Mouse (Mus musculus) megakaryocyte, embryonic 14.5 days (primary cell): ENCODE results near the gene Plekhg2. TPM values are rescaled to one million over a fixed set of nuclear protein-coding genes. Genes with fewer than 3 reads are reported as not detected.

Source experiments
- H3K27me3 ChIP-seq: replicated peaks from 2 replicates; pipeline ENCODE3; 2012; ENCODE audit warnings: inconsistent platforms
- H3K36me3 ChIP-seq: replicated peaks from 2 replicates; pipeline ENCODE3; 2012; ENCODE audit warnings: low read length, inconsistent platforms, mixed read lengths
- H3K4me1 ChIP-seq: 2 replicates; pipeline ENCODE4 v1.6.1; 2012; ENCODE audit warnings: inconsistent platforms
- H3K4me3 ChIP-seq: replicated peaks from 2 replicates; pipeline ENCODE3; 2012; ENCODE audit warnings: moderate library complexity, mild to moderate bottlenecking, inconsistent platforms
- H3K9me3 ChIP-seq: 2 replicates; pipeline ENCODE4 v1.6.1; 2012; ENCODE audit warnings: inconsistent platforms
- FLI1 ChIP-seq: IDR thresholded peaks from 2 replicates; pipeline ENCODE4 v1.6.1; 2012; ENCODE audit warnings: low read length, inconsistent platforms, mixed read lengths
- GATA1 ChIP-seq: IDR thresholded peaks from 3 replicates; pipeline ENCODE4 v1.6.1; 2012; ENCODE audit warnings: mixed read lengths, low read length, inconsistent platforms, borderline replicate concordance
- polyA plus RNA-seq: library from polyadenylated mRNA; stranded (reverse); fragments of >175 nt; gene quantifications from 2 replicates; pipeline ENCODE4 v1.2.3, GENCODE M21; 2012; ENCODE audit warnings: low replicate concordance; ENCODE audit not compliant: insufficient read depth

Gene Plekhg2
- polyA plus RNA-seq, 1 experiment: 13.5 TPM

DNA sequence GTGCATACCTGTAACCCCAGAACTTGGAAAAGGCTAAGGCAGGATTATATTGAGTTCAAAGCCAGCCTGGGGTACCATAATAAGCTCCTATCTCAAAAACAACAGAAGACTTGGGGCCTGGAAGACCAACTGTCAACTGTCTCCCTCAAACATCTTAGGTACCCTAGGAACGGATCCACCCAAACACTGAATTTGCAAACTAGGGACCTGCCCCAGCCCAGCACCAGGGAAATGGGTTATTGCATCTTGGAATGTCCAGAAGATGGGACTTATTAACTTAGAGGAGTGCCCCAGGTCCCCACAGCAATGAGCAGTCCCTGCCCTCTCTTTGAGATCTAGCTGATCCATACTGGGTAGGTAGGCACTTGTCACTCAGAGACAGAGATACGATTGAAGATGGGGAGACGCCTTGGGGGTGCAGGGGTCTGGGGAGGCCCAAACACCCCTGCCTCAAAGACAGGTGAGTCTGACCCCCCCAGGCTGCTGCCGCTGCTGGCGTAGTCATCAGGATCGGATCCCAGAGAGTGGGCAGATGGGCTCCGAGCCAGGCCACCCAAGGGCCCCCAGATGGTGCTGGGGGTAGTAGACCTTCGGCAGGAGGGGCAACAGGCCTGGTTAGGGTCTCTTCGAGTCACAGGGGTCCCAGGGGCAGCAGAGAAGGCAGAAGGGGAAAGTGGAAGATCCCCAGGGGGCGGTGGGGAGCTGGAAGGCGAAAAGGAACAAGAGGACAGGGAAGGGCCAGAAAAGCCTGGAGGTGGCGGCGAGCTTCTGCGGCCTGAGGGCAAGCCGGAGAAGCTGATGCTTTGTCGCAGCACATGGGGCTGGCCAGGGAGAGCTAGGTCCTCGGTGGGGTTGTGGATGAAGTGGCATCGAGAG lies 5.0 kb upstream of the Plekhg2 start:
- Histone ChIP-seq H3K4me1 (peaks cover 69% of the 10 kb centered on the region), H3K36me3 (peaks cover 24% of the 10 kb centered on the region)

DNA sequence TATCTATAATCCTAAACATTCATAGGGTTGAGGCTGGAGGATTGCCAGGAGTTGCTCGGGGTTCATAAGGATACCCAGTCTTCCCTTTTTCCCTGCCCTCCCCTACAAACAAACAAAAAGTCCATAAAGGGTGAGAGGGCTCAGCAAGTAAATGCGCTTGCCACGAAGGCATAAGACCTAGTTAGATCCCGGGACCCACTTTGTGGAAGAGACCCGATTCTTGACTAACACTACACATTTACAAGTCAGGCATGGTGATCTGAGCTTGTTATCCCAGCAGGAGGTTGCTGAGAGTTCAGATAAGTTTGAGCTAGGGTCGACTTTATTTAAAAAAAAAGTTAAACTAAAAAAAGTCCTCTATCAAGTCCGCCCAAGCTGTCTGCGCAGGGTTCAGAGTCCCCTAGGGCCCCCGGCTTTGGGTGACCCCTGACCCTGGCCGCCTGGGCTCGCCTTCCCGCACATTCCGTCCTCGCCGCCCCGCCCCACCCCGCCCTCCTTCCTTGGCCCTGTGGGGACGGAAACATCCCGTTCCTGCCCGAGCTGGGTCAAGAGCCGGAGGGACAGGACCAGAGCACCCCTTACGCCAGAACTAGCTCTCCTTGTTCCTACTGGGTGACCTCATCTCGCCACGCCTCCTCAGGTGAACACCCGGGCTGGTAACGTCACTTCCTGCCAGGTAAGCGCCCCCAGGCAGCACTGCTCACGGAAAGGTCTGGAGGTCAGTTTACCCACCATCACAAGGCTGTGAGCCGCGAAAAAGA lies 3.8 kb upstream of the Plekhg2 start:
- Histone ChIP-seq H3K9me3 (no peaks in the 10 kb centered on the region), H3K4me1 (peaks cover 69% of the 10 kb centered on the region), H3K36me3 (peaks cover 24% of the 10 kb centered on the region), H3K4me3 (peak overlapping the region; percentile 96), H3K27me3 (peaks cover 4% of the 10 kb centered on the region)
- TF ChIP-seq GATA1 (no peak), FLI1 (no peak)

More for the DNA sequence above, 5.0 kb upstream of the Plekhg2 start:
- H3K27me3 ChIP-seq: no peaks in the 10 kb centered on the region
- H3K9me3 ChIP-seq: no peaks in the 10 kb centered on the region
- TF ChIP-seq GATA1: no peak
- no peak for TF ChIP-seq FLI1
- peak overlapping the region; percentile 96 for H3K4me3 ChIP-seq

DNA sequence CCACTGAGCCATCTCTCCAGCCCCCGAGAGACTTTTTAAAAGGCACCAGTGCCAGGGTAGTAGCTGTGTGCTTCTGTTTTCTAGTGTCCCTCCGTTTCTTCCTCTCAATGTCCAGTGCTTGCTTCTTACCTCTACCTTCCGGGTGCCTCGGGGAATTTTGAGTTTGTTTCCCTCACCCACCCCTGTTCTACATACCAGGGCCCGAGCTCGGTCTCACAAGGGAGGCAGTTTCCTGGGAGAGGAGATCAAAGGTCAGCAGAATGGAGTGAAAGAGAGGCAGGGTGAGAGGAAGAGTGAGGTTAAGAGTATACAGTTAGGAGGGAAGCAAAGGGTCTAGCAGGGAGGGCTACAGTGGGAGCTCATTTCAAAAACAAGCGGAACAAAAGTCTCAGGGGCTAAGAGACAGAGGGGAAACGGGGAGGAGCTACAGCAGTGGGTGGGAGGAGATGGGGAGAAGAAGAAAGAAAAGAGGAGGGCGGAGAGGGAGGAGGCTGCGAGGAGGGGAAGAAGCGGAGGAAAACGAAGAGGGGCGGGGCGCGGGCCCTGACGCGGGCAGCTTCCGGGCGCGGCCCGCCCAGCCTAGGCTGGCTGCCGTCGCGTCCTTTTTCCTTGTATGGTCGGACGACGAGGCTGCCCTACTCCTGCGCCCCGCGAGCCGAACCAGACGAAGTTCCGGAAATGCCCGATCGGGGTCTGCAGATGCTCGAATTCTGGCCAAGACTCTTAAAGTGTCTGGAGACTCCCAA lies 3.0 kb upstream of the Plekhg2 start:
- TF ChIP-seq FLI1: no peak
- TF ChIP-seq GATA1: no peak
- H3K4me1 ChIP-seq: peaks cover 71% of the 10 kb centered on the region
- H3K9me3 ChIP-seq: no peaks in the 10 kb centered on the region
- peak overlapping the region; percentile 96 for H3K4me3 ChIP-seq
- H3K27me3 ChIP-seq: peaks cover 12% of the 10 kb centered on the region
- peaks cover 25% of the 10 kb centered on the region for H3K36me3 ChIP-seq

GRCm38 (mm10) chr7:28374647-28375046 lies 2.2 kb upstream of the Plekhg2 start:
- H3K4me1 ChIP-seq: peaks cover 71% of the 10 kb centered on the region
- no peak for TF ChIP-seq FLI1
- no peak for TF ChIP-seq GATA1
- peaks cover 19% of the 10 kb centered on the region for H3K27me3 ChIP-seq
- H3K36me3 ChIP-seq: peaks cover 32% of the 10 kb centered on the region
- H3K4me3 ChIP-seq: peak overlapping the region; percentile 96
- H3K9me3 ChIP-seq: no peaks in the 10 kb centered on the region

DNA sequence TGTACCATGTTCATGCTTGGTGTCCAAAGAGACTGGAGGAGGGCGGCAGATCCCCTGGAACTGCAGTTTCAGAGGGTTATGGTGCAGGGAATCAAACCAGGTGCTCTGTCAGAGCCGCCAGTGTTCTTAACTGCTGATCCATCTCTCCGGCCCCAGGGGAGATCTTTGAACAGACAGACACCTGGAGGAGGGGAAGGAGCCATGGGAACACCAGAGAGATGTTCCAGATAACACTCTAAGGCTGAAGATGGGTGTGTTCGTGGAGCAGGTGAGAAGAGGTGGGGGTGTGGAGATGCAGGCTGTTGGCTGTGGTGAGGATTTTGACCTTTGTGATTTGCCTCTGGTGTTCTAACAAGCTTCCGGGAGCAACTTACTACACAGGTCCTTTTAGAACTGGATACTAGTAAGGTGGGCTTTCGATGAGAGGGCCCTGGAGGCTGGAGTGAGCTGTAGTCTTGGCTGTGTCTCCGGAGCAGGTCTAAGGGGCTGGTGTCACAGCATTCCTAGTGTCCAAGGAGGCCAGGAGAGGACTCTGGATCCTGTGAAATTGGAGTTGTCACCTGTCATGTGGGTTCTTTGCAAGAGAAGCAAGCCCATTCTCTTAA lies 1.6 kb upstream of the Plekhg2 start:
- H3K4me1 ChIP-seq: peaks cover 68% of the 10 kb centered on the region
- peaks cover 21% of the 10 kb centered on the region for H3K27me3 ChIP-seq
- no peaks in the 10 kb centered on the region for H3K9me3 ChIP-seq
- TF ChIP-seq FLI1 (no peak), GATA1 (no peak)
- H3K4me3 ChIP-seq: peak overlapping the region; percentile 75
- peaks cover 34% of the 10 kb centered on the region for H3K36me3 ChIP-seq

DNA sequence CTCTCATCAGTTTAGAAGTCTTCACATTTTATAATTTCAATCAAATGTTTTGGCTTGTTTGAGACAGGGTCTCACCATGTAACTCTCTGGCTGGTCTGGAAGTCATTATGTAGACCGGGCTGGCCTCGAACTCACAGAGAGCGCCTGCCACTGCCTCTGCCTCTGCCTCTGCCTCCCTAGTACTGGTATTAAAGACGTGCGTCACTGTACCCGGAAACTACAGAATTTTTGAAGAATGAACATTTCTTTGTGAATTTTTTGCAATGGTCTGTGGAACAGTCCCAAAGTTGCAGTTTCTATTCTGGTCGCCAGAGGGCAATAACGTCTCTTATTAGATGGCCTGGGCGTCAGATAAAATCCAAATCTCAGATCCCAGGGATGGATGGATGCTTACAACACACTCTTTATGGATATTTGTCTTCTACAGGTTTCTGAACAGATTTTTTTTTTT lies 757 bp upstream of the Plekhg2 start:
- no peak for TF ChIP-seq FLI1
- no peak for TF ChIP-seq GATA1
- H3K36me3 ChIP-seq: peaks cover 36% of the 10 kb centered on the region
- peak overlapping the region; percentile 94 for H3K4me3 ChIP-seq
- peaks cover 29% of the 10 kb centered on the region for H3K27me3 ChIP-seq
- H3K4me1 ChIP-seq: peaks cover 70% of the 10 kb centered on the region
- H3K9me3 ChIP-seq: no peaks in the 10 kb centered on the region

- TF ChIP-seq FLI1: no peak
- TF ChIP-seq GATA1: no peak
- Histone ChIP-seq H3K4me1 (peaks cover 64% of the 10 kb centered on the region), H3K27me3 (peaks cover 33% of the 10 kb centered on the region), H3K4me3 (peak overlapping the region; percentile 94), H3K36me3 (peaks cover 38% of the 10 kb centered on the region), H3K9me3 (no peaks in the 10 kb centered on the region)
Observed at GRCm38 (mm10) chr7:28371514-28371989, 847 bp downstream of the Plekhg2 start.

DNA sequence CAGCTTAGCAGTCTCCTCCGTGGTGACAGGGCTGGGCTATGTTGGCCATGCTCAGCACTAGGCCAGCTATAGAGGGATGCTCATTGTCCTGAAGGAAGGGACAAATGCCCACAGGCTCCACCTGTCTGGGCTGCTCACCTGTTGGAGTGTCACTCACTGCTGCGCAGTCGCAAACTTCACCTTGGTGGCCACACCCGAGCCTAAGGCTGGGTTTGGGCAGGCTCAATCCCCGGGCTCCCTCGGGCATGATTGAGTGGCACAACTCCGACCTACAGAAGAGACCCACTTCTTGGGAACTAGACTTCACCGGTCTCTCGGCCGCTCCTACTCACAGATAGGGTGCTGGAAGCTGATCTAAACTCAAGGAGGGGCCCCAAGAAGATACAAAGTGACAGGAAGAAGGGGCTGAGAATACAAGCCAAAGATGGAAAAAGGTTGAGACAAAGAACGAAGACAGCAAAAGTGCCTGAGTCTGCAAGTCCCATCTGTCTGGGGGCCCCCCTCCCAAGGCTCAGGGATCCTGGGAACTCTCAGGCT lies 1.4 kb downstream of the Plekhg2 start:
- H3K36me3 ChIP-seq: peaks cover 37% of the 10 kb centered on the region
- peaks cover 36% of the 10 kb centered on the region for H3K27me3 ChIP-seq
- H3K4me1 ChIP-seq: peaks cover 61% of the 10 kb centered on the region
- peak overlapping the region; percentile 94 for H3K4me3 ChIP-seq
- TF ChIP-seq GATA1 (no peak), FLI1 (no peak)
- H3K9me3 ChIP-seq: no peaks in the 10 kb centered on the region

- peaks cover 41% of the 10 kb centered on the region for H3K27me3 ChIP-seq
- TF ChIP-seq FLI1 (no peak), GATA1 (no peak)
- H3K4me3 ChIP-seq: peak overlapping the region; percentile 62
- peaks cover 55% of the 10 kb centered on the region for H3K4me1 ChIP-seq
- peaks cover 38% of the 10 kb centered on the region for H3K36me3 ChIP-seq
- no peaks in the 10 kb centered on the region for H3K9me3 ChIP-seq
Observed at GRCm38 (mm10) chr7:28370051-28370450, 2.3 kb downstream of the Plekhg2 start.
